Mouse (Mus musculus) liver, embryonic 11.5 days (tissue): Measurements from ENCODE around the gene Olfr734. TPM values are rescaled to one million over a fixed set of nuclear protein-coding genes. Genes with fewer than 3 reads are reported as not detected.

Experiments used
- ATAC-seq: fragments of 200-750 bp; cut with Nextera tagmentation; replicated peaks from 2 replicates; pipeline ENCODE4 v1.8.0; 2017; ENCODE audit warnings: moderate number of reproducible peaks, mild to moderate bottlenecking, moderate TSS enrichment, moderate library complexity; ENCODE audit not compliant: low FRiP score
- DNase-seq: peaks from one replicate; pipeline ENCODE4 v3.0.0-alpha.2; 2017; ENCODE audit warnings: low spot score
- H3K27ac ChIP-seq: fragments of 300-500 bp; sonication (generic); 2 replicates; pipeline ENCODE4 v1.5.1; 2014; ENCODE audit warnings: mild to moderate bottlenecking, low read depth, low read length, control low read depth
- H3K27me3 ChIP-seq: fragments of 300-500 bp; sonication (generic); replicated peaks from 2 replicates; pipeline ENCODE4 v1.6.1; 2014; ENCODE audit warnings: low read length, mixed read lengths; ENCODE audit not compliant: control insufficient read depth, insufficient read depth
- H3K36me3 ChIP-seq: fragments of 300-500 bp; sonication (generic); 2 replicates; pipeline ENCODE4 v1.6.1; 2014; ENCODE audit warnings: mild to moderate bottlenecking, low read length, moderate library complexity, mixed read lengths; ENCODE audit not compliant: control insufficient read depth, insufficient read depth
- H3K4me1 ChIP-seq: fragments of 300-500 bp; sonication (generic); replicated peaks from 2 replicates; pipeline ENCODE4 v1.6.1; 2014; ENCODE audit warnings: low read length, mixed read lengths; ENCODE audit not compliant: control insufficient read depth, insufficient read depth
- H3K4me2 ChIP-seq: fragments of 300-500 bp; sonication (generic); 2 replicates; pipeline ENCODE4 v1.6.1; 2014; ENCODE audit warnings: mild to moderate bottlenecking, control low read depth, moderate library complexity
- H3K4me3 ChIP-seq: fragments of 300-500 bp; sonication (generic); 2 replicates; pipeline ENCODE4 v1.5.1; 2014; ENCODE audit warnings: low read depth, low read length, control low read depth
- H3K9ac ChIP-seq: fragments of 300-500 bp; sonication (generic); 2 replicates; pipeline ENCODE4 v1.6.1; 2014; ENCODE audit warnings: low read depth, low read length, control low read depth
- H3K9me3 ChIP-seq: fragments of 300-500 bp; sonication (generic); 2 replicates; pipeline ENCODE4 v1.6.1; 2016; ENCODE audit warnings: low read length, inconsistent platforms, mixed read lengths; ENCODE audit not compliant: control insufficient read depth
- WGBS: fragments of 180-500 bp; shearing (Covaris S2); extraction: QIAGEN DNeasy Blood & Tissue Kit; methylation state at CpG from one replicate; pipeline ENCODE4 v1.1.7; 2014; 5-methylcytosine and 5-hydroxymethylcytosine counted together
- polyA plus RNA-seq: library from polyadenylated mRNA; unstranded; fragments of >200 nt; fragmentation: Nextera tagmentation; extraction: Ambion mirVana; gene quantifications from 2 replicates; pipeline ENCODE4 v1.2.1, GENCODE M21; 2014

Gene Olfr734
- polyA plus RNA-seq = not detected in 2 replicates

DNA sequence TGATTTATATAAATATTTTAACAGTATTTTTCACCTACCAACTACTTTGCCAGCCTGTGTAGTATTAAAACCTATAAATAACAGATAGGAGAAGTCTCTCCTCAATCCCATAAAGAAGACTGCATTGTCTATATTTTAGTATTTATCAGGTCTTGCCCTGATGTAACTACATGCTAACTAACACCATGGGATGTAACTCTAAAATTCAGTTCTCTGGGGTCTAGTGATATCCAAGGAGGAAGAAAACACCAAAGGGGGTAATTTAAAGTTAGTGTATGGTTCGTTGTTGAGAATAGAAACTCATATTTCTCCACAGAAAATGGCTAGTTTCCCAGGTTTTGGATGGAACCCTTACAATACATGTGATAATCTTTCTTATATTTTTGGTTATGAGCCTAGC is at the start of gene Olfr734:
Gene Olfr734 (minus strand): TSS at position 101 of the 400 bp plus-strand sequence.
- Histone ChIP-seq H3K4me1 (no peaks in the 10 kb centered on the region), H3K36me3 (no peaks in the 10 kb centered on the region), H3K9ac (no peak within 1 kb of the TSS), H3K9me3 (no peaks in the 10 kb centered on the region), H3K4me2 (no peak within 1 kb of the TSS), H3K27ac (no peak within 1 kb of the TSS), H3K27me3 (no peaks in the 10 kb centered on the region), H3K4me3 (no peak within 1 kb of the TSS)
- no peak for ATAC-seq
- whole genome bisulfite sequencing = 65% methylated on average over 1 of the region's 1 CpGs
- no peak for DNase-seq

DNA sequence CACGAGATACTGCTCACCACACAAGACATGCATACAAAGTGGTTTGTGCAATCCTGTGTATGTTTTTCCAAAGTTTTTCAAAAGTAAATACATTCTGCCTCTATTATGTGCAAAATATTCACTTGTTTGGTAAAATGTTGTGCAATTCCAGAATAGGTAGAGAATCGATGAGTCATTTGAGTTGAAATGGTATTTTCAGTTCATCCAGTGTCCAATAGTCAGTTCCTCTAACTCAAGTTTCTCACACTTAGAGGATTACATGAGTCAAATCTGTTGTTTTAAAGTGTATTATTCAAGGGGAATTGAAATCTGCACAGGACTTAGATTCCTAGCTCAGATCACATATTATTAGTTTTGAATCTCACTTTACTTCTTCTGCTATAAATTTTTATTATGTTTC is 37.0 kb upstream of the Olfr734 start:
- H3K4me3 ChIP-seq = no peak overlapping the region
- ATAC-seq (no peak), DNase-seq (no peak)
- 80% methylated on average over 2 of the region's 2 CpGs for WGBS
- no peaks in the 10 kb centered on the region for H3K9me3 ChIP-seq
- no peaks in the 10 kb centered on the region for H3K36me3 ChIP-seq
- H3K4me1 ChIP-seq = no peaks in the 10 kb centered on the region
- H3K9ac ChIP-seq = no peak overlapping the region
- no peak overlapping the region for H3K4me2 ChIP-seq
- H3K27ac ChIP-seq = no peak overlapping the region
- H3K27me3 ChIP-seq = no peaks in the 10 kb centered on the region

DNA sequence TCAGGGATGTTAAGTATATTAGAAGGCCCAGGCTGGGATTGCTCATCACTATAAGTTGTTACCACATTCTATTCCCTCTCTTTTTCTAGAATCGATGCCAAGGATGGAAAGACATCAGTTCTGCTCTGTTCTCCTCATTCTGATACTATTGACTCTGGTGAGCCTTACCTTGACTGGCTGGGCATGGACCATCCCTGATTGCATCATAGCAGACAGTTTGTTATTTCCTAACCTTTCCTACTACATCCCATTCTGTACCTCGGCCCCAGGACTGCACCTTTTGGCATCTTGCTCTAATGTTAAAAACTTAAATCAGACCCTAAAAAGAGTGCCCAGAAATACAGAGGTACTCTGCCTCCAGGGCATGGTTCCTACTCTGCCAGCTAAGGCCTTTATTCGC is 33.9 kb upstream of the Olfr734 start:
- Histone ChIP-seq H3K27ac (no peak overlapping the region), H3K4me3 (no peak overlapping the region), H3K4me2 (no peak overlapping the region), H3K36me3 (no peaks in the 10 kb centered on the region), H3K9ac (no peak overlapping the region), H3K4me1 (no peaks in the 10 kb centered on the region), H3K27me3 (no peaks in the 10 kb centered on the region), H3K9me3 (no peaks in the 10 kb centered on the region)
- no peak for ATAC-seq
- 81% methylated on average over 3 of the region's 3 CpGs for WGBS
- no peak for DNase-seq

DNA sequence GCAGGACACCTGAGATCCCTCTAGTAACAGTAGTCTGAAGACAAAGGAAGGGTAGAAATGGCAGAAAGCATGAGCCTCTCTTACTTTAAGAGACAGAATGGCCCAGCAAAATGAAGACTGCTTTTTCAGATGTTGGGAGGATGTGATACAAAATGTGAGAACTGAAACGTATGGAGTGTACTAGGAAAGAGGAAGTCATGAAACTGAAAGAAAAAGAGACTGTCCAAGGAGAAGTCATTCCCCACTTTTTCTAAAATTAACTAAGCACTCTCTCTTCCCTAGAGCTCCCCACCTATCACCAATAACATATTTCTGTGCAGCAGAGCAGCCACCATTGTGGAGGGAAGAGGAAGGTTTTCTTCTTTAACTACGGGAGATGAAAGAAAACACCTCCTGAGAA is 31.0 kb upstream of the Olfr734 start, which contains the start of gene Tlr11:
Gene Tlr11 (plus strand): TSS at position 322 of the 400 bp plus-strand sequence.
- Histone ChIP-seq H3K9ac (no peak within 1 kb of the TSS), H3K27ac (no peak within 1 kb of the TSS), H3K4me2 (no peak within 1 kb of the TSS), H3K4me3 (no peak within 1 kb of the TSS), H3K9me3 (no peaks in the 10 kb centered on the region), H3K4me1 (no peaks in the 10 kb centered on the region), H3K36me3 (no peaks in the 10 kb centered on the region), H3K27me3 (no peaks in the 10 kb centered on the region)
- no peak for DNase-seq
- 65% methylated on average over 2 of the region's 2 CpGs for WGBS
- no peak for ATAC-seq

DNA sequence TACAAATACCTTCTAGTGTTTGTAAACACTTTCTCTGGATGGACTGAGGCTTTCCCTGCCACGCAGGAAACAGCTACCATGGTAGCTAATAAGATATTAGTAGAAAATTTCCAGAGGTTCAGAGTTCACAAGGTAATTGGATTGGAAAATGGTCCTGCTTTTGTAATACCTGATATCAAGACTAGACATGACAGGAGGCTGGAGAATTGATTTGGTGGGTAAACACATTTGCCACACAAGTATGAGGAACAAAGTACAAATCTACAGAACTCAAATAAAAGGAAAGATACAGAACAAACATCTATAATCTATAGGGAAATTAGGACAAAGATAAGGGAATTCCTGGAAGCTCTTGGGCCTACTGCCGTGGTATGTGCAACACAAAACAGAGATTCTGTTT is 30.2 kb upstream of the Olfr734 start:
- 65% methylated on average over 2 of the region's 2 CpGs for WGBS
- ATAC-seq = no peak

DNA sequence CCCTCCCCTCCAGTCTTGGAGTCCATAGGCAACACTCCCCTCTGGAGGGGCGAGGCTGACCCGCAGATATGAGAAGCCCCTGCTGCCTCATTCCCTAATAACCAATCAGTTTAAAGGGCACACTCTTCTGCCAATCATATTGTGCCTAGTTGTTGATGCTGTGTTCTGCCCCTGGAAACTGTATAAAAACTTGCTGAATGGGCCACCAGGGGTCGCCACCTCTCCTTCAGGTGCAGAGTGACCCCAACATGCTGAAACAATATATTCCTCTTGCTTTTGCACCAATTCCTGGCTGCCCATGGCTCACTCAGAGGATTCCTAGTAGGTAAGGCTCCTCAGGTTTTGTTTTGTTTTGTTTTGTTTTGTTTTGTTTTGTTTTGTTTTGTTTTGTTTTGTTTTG is 25.9 kb upstream of the Olfr734 start:
- no peaks in the 10 kb centered on the region for H3K9me3 ChIP-seq
- H3K27me3 ChIP-seq = no peaks in the 10 kb centered on the region
- 43% methylated on average over 3 of the region's 3 CpGs for WGBS
- H3K4me3 ChIP-seq = no peak overlapping the region
- no peaks in the 10 kb centered on the region for H3K36me3 ChIP-seq
- no peak overlapping the region for H3K27ac ChIP-seq
- no peak overlapping the region for H3K4me2 ChIP-seq
- DNase-seq (no peak), ATAC-seq (peak; percentile 29; the same call in 1 of the 2 replicates)
- no peaks in the 10 kb centered on the region for H3K4me1 ChIP-seq
- no peak overlapping the region for H3K9ac ChIP-seq

More for the DNA sequence above, 30.2 kb upstream of the Olfr734 start:
- no peak overlapping the region for H3K9ac ChIP-seq
- no peaks in the 10 kb centered on the region for H3K27me3 ChIP-seq
- no peak overlapping the region for H3K4me3 ChIP-seq
- no peak overlapping the region for H3K4me2 ChIP-seq
- no peaks in the 10 kb centered on the region for H3K4me1 ChIP-seq
- no peak overlapping the region for H3K27ac ChIP-seq
- H3K9me3 ChIP-seq = no peaks in the 10 kb centered on the region
- no peaks in the 10 kb centered on the region for H3K36me3 ChIP-seq
- no peak for DNase-seq

DNA sequence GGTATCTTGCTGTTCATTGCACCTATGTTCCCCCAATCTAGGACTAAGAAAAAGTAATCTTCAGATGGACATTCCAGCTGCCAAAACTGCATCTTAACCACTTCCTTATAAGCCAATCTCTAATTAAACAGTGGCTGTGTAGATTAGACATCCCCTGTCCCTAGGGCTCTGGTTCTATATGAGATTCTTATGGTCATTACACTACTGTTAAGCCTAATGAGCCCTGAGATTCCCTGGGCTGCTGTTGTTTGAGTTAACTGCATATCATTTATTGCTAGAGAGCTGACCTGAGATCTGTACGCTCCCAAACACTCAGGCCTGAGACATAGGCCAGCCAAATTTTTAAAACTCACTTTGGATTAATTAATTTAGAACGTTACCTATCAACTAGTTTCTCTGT is 22.2 kb upstream of the Olfr734 start, which contains the start of gene Olfr735:
Gene Olfr735 (minus strand): TSS at position 77 of the 400 bp plus-strand sequence.
- H3K4me2 ChIP-seq = no peak within 1 kb of the TSS

DNA sequence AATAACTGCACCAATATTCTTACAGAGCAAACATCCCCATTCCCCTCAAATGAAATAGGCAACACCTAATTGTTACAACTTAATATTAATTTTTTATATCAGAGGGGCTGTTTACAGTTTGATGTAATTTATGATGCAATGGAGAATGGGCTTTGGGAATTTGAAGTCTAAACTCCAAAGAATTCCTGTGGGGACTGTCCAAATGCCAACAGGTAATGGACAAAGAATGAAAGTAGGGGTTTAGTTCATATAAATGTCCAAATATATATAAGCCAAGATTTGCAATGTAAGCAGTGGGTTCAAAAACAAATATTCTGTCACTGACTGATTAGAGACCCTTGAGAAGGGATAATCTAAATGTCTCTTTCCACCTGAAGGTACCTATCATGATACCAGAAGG is 25.1 kb downstream of the Olfr734 start, which contains the start of gene Olfr733:
Gene Olfr733 (minus strand): TSS at position 101 of the 400 bp plus-strand sequence.
- H3K4me1 ChIP-seq = no peaks in the 10 kb centered on the region
- no peak within 1 kb of the TSS for H3K4me3 ChIP-seq
- no peaks in the 10 kb centered on the region for H3K9me3 ChIP-seq
- H3K27me3 ChIP-seq = no peaks in the 10 kb centered on the region
- no peaks in the 10 kb centered on the region for H3K36me3 ChIP-seq
- H3K9ac ChIP-seq = no peak within 1 kb of the TSS
- DNase-seq (no peak), ATAC-seq (no peak)
- H3K27ac ChIP-seq = no peak within 1 kb of the TSS
- no peak within 1 kb of the TSS for H3K4me2 ChIP-seq

More for the DNA sequence above, 22.2 kb upstream of the Olfr734 start, which contains the start of gene Olfr735:
- no peaks in the 10 kb centered on the region for H3K9me3 ChIP-seq
- no peak within 1 kb of the TSS for H3K9ac ChIP-seq
- 82% methylated on average over 2 of the region's 2 CpGs for WGBS
- H3K27me3 ChIP-seq = no peaks in the 10 kb centered on the region
- no peak within 1 kb of the TSS for H3K27ac ChIP-seq
- ATAC-seq (no peak), DNase-seq (no peak)
- no peaks in the 10 kb centered on the region for H3K36me3 ChIP-seq
- no peak within 1 kb of the TSS for H3K4me3 ChIP-seq
- no peaks in the 10 kb centered on the region for H3K4me1 ChIP-seq

DNA sequence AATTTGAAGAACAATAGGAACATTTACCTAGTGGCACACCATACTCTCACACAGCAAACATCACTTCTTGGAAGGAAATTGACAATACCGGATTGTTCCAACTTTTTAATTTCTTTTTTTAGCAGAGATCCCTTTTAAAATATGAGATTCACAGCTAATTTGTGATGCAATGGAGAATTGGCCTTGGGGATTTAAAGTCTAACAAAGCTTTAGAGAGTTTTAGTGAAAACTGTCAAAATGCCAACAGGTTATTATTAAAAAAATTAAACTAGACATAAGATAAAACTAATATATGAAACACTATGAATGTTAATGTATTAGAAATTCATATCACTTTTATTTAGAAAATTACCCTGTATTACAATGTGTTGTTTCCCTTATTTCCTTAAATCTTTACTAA is 42.5 kb downstream of the Olfr734 start, which contains the start of gene Olfr732:
Gene Olfr732 (minus strand): TSS at position 101 of the 400 bp plus-strand sequence.
- no peak for ATAC-seq

More for the DNA sequence above, 42.5 kb downstream of the Olfr734 start, which contains the start of gene Olfr732:
- H3K9ac ChIP-seq = no peak within 1 kb of the TSS
- H3K27me3 ChIP-seq = no peaks in the 10 kb centered on the region
- H3K27ac ChIP-seq = no peak within 1 kb of the TSS
- no peaks in the 10 kb centered on the region for H3K9me3 ChIP-seq
- no peak within 1 kb of the TSS for H3K4me3 ChIP-seq
- WGBS = 87% methylated on average over 1 of the region's 1 CpGs
- no peak for DNase-seq
- no peak within 1 kb of the TSS for H3K4me2 ChIP-seq
- H3K4me1 ChIP-seq = no peaks in the 10 kb centered on the region
- no peaks in the 10 kb centered on the region for H3K36me3 ChIP-seq
